Mouse (Mus musculus) liver, embryonic 11.5 days (tissue): ENCODE measurements at regions not wholly inside any gene's neighbourhood (a gene's known extent, or its start where the extent isn't known, plus 50 kb on each side); places are given as distances from the start of the nearest gene placed in this dataset.

Experiments used
- ATAC-seq: fragments of 200-750 bp; cut with Nextera tagmentation; replicated peaks from 2 replicates; pipeline ENCODE4 v1.8.0; 2017; ENCODE audit warnings: moderate number of reproducible peaks, mild to moderate bottlenecking, moderate TSS enrichment, moderate library complexity; ENCODE audit not compliant: low FRiP score
- DNase-seq: peaks from one replicate; pipeline ENCODE4 v3.0.0-alpha.2; 2017; ENCODE audit warnings: low spot score
- H3K27ac ChIP-seq: fragments of 300-500 bp; sonication (generic); 2 replicates; pipeline ENCODE4 v1.5.1; 2014; ENCODE audit warnings: mild to moderate bottlenecking, low read depth, low read length, control low read depth
- H3K27me3 ChIP-seq: fragments of 300-500 bp; sonication (generic); replicated peaks from 2 replicates; pipeline ENCODE4 v1.6.1; 2014; ENCODE audit warnings: low read length, mixed read lengths; ENCODE audit not compliant: control insufficient read depth, insufficient read depth
- H3K36me3 ChIP-seq: fragments of 300-500 bp; sonication (generic); 2 replicates; pipeline ENCODE4 v1.6.1; 2014; ENCODE audit warnings: mild to moderate bottlenecking, low read length, moderate library complexity, mixed read lengths; ENCODE audit not compliant: control insufficient read depth, insufficient read depth
- H3K4me1 ChIP-seq: fragments of 300-500 bp; sonication (generic); replicated peaks from 2 replicates; pipeline ENCODE4 v1.6.1; 2014; ENCODE audit warnings: low read length, mixed read lengths; ENCODE audit not compliant: control insufficient read depth, insufficient read depth
- H3K4me2 ChIP-seq: fragments of 300-500 bp; sonication (generic); 2 replicates; pipeline ENCODE4 v1.6.1; 2014; ENCODE audit warnings: mild to moderate bottlenecking, control low read depth, moderate library complexity
- H3K4me3 ChIP-seq: fragments of 300-500 bp; sonication (generic); 2 replicates; pipeline ENCODE4 v1.5.1; 2014; ENCODE audit warnings: low read depth, low read length, control low read depth
- H3K9ac ChIP-seq: fragments of 300-500 bp; sonication (generic); 2 replicates; pipeline ENCODE4 v1.6.1; 2014; ENCODE audit warnings: low read depth, low read length, control low read depth
- H3K9me3 ChIP-seq: fragments of 300-500 bp; sonication (generic); 2 replicates; pipeline ENCODE4 v1.6.1; 2016; ENCODE audit warnings: low read length, inconsistent platforms, mixed read lengths; ENCODE audit not compliant: control insufficient read depth
- WGBS: fragments of 180-500 bp; shearing (Covaris S2); extraction: QIAGEN DNeasy Blood & Tissue Kit; methylation state at CpG from one replicate; pipeline ENCODE4 v1.1.7; 2014; 5-methylcytosine and 5-hydroxymethylcytosine counted together

DNA sequence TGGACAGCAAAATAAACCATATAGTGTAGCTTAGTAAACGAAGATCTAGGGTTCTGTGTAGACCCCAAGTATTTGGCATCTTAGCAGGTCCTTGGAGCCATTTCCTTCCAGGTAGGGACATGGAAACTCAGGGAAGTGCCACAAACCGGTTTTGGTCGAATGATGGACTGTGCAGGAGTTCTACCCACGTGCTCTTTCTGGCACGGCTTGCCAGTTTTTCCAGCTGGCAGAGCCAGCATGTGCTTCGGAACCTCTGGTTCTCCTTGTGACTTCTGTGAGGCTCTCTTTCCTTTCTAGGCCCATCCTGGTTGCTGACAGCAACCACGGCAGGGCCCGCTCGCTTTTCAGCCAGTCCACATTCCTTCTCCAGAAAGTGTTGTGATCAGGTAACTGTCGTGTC is 291.4 kb downstream of the Kcnrg start:
- no peak overlapping the region for H3K4me2 ChIP-seq
- no peak for DNase-seq
- H3K4me1 ChIP-seq, result no peaks in the 10 kb centered on the region
- no peak for ATAC-seq
- WGBS, result 79% methylated on average over 10 of the region's 10 CpGs
- H3K4me3 ChIP-seq, result no peak overlapping the region
- no peaks in the 10 kb centered on the region for H3K9me3 ChIP-seq
- H3K27ac ChIP-seq, result no peak overlapping the region
- no peaks in the 10 kb centered on the region for H3K36me3 ChIP-seq
- H3K27me3 ChIP-seq, result no peaks in the 10 kb centered on the region
- no peak overlapping the region for H3K9ac ChIP-seq

DNA sequence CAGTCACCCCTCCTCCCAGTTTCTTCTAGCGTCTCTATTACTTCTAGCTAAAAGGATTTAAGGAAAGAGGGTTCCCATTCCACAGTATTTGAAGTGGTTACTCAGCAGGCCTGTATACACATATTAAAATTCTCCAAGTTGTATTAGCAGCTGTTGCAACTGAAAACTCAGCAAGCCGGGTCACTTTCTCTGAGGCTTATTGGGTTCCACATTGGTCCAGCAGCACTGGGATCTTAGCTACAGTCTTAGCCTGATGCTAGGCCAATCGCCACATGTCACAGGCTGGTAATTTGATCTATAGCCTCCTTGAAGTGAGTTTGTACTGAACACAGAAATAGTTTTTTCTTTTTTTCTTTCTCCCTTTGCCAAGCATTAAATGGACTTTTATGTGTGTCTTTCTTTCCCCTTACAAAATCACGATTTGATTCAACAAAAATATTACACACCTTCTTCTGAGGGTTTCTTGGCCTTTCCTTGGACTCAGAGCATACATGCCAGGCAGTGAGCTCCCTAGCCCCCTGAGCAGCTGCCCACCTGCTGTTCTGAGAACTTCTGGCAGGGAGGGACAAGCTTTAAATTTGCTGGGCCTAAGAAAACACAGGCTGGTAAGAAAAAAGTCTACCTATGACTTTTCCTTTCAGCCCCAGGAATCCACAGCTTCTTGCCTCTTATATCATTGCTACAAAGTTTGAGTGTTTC is 297.3 kb downstream of the Kcnrg start:
- Histone ChIP-seq H3K4me3 (no peak overlapping the region), H3K4me2 (no peak overlapping the region), H3K27ac (no peak overlapping the region), H3K36me3 (no peaks in the 10 kb centered on the region), H3K27me3 (no peaks in the 10 kb centered on the region), H3K9ac (no peak overlapping the region), H3K4me1 (no peaks in the 10 kb centered on the region), H3K9me3 (no peaks in the 10 kb centered on the region)
- WGBS, result 74% methylated on average over 4 of the region's 4 CpGs
- DNase-seq (no peak), ATAC-seq (no peak)

DNA sequence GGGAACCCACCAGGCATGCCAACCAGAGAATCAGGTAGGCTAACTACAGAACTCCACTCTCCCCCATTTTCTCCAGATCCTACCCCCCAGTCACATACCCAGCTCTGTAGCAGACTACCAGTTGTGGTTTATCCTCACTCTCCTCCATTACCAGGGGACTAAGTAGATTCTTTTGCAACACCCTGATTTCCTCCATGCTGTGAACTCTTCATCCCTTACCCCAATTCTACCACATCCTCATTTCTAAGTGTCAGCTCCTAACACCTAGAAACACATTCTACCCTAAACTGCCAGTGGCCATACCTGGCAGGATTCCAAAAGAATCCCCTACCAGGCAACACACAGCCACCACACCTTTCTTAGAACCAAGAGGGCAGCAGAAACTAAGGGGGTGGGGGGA is 310.9 kb downstream of the Kcnrg start:
- H3K9me3 ChIP-seq, result no peaks in the 10 kb centered on the region
- no peak overlapping the region for H3K4me2 ChIP-seq
- no peak for DNase-seq
- H3K9ac ChIP-seq, result no peak overlapping the region
- H3K27ac ChIP-seq, result no peak overlapping the region
- no peak overlapping the region for H3K4me3 ChIP-seq
- no peaks in the 10 kb centered on the region for H3K27me3 ChIP-seq
- no peaks in the 10 kb centered on the region for H3K36me3 ChIP-seq
- no peak for ATAC-seq
- H3K4me1 ChIP-seq, result no peaks in the 10 kb centered on the region

DNA sequence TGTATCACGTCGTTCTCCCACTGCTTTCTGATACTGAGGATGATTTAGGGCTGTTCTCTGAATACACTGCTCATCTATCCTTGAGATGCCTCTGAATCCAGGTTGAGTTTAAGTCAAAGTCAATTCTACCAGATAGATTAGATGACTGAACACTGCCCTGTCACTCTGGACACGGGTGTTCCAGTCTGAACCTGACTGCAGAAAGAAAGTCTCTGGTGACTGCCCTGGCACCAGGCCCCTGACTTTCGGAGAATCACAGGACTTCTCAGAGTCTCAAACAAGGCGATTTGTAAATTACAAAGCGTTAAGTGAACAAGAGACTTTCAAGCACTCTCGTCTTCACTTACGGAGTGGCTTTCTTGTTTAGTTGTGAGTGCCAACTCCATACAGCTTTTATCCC is 324.6 kb downstream of the Kcnrg start:
- no peak overlapping the region for H3K4me2 ChIP-seq
- 78% methylated on average over 8 of the region's 8 CpGs for WGBS
- DNase-seq (no peak), ATAC-seq (no peak)
- H3K4me1 ChIP-seq, result no peaks in the 10 kb centered on the region
- no peak overlapping the region for H3K4me3 ChIP-seq
- H3K9ac ChIP-seq, result no peak overlapping the region
- H3K9me3 ChIP-seq, result no peaks in the 10 kb centered on the region
- no peak overlapping the region for H3K27ac ChIP-seq
- no peaks in the 10 kb centered on the region for H3K36me3 ChIP-seq
- H3K27me3 ChIP-seq, result no peaks in the 10 kb centered on the region

DNA sequence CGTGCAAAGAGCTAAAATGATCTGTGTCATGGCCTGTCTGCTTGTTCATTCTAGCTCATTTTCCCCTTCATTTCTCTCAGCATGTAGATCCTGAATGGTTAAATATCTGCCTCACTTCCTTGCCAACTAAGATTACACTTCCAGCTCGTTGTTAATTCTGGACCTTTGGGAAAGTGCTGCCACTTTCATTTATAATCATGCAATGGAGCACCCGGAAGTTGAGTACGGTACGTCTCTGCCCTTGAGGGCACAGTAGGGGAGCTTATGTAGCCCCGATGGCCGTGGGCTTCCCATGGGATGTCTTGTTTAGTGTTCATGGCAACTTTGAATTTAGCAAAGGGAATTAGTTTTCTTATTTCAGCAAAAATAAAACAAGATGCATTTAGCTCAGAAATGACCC is 334.4 kb downstream of the Kcnrg start:
- DNase-seq (no peak), ATAC-seq (no peak)
- WGBS, result 76% methylated on average over 7 of the region's 7 CpGs
- Histone ChIP-seq H3K36me3 (no peaks in the 10 kb centered on the region), H3K4me1 (no peaks in the 10 kb centered on the region), H3K4me3 (no peak overlapping the region), H3K27ac (no peak overlapping the region), H3K9me3 (no peaks in the 10 kb centered on the region), H3K4me2 (no peak overlapping the region), H3K9ac (no peak overlapping the region), H3K27me3 (no peaks in the 10 kb centered on the region)

DNA sequence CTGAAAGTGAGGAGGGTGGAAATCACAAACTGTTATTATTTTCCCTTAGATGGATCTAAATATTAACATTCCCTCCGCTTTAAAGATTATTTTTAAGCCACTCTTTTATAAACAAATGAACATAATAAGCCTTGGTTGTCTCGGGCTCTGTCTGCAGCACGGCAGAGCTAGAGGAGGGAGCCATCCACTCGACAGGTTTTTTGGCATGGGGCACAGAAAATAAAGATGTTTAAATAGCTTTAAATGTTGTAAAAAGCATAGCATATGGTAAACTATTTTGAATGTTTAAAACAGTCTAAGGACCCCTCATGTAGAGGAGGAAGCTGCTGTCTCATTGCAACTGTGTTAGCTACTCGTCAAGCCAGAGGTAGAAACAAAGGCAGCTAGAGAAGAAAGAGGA is 338.4 kb downstream of the Kcnrg start:
- H3K27me3 ChIP-seq, result no peaks in the 10 kb centered on the region
- no peak overlapping the region for H3K27ac ChIP-seq
- DNase-seq, result no peak
- no peaks in the 10 kb centered on the region for H3K4me1 ChIP-seq
- H3K9ac ChIP-seq, result no peak overlapping the region
- H3K9me3 ChIP-seq, result no peaks in the 10 kb centered on the region
- ATAC-seq, result no peak
- H3K4me3 ChIP-seq, result no peak overlapping the region
- no peaks in the 10 kb centered on the region for H3K36me3 ChIP-seq
- WGBS, result 58% methylated on average over 5 of the region's 5 CpGs
- no peak overlapping the region for H3K4me2 ChIP-seq

DNA sequence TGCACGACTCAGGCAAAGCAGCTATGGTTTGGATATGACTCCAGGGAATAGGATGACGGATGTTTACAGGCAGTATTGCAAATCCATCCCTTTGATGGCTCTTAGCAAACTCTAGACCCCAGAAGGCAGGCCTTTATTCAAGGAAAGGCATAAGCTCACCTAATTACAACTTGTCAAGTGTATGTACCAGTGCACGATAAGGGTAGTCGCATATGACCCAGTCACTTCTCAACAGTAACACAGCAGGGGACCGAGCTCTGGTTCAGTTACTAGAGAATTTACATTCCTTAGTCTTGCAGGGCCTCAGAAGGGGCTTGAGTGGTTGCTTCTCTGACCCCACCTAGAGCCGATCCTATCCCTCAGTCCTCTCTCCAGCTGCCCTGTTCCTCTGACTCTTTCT is 342.2 kb downstream of the Kcnrg start:
- ATAC-seq (no peak), DNase-seq (no peak)
- no peaks in the 10 kb centered on the region for H3K36me3 ChIP-seq
- no peak overlapping the region for H3K9ac ChIP-seq
- no peaks in the 10 kb centered on the region for H3K9me3 ChIP-seq
- 73% methylated on average over 6 of the region's 6 CpGs for WGBS
- no peak overlapping the region for H3K4me3 ChIP-seq
- no peaks in the 10 kb centered on the region for H3K27me3 ChIP-seq
- no peak overlapping the region for H3K27ac ChIP-seq
- H3K4me1 ChIP-seq, result no peaks in the 10 kb centered on the region
- H3K4me2 ChIP-seq, result no peak overlapping the region

DNA sequence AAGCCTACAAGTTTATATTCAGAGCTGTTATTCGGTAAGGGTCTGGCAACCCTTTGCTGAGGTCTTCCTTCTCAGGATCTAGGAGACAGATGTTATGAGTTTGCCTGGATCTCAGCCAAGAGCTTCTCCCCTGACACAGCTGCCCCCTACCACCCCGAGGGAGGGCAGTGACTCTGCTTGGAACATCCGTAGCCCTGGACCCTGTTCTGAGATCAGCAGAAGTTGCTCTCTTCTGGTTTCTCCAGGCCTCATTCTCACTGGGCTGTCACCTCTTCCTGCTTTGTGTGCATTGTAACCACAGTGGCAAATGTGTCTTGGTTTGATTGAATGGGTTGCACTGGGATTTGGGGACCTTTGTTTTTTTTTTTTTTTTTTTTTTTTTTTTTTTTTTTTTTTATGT is 342.4 kb upstream of the Rnaseh2b start:
- H3K4me3 ChIP-seq, result no peak overlapping the region
- no peaks in the 10 kb centered on the region for H3K9me3 ChIP-seq
- no peaks in the 10 kb centered on the region for H3K27me3 ChIP-seq
- no peak for DNase-seq
- 54% methylated on average over 3 of the region's 3 CpGs for WGBS
- H3K4me2 ChIP-seq, result no peak overlapping the region
- H3K9ac ChIP-seq, result no peak overlapping the region
- no peak overlapping the region for H3K27ac ChIP-seq
- no peak for ATAC-seq
- no peaks in the 10 kb centered on the region for H3K4me1 ChIP-seq
- no peaks in the 10 kb centered on the region for H3K36me3 ChIP-seq

DNA sequence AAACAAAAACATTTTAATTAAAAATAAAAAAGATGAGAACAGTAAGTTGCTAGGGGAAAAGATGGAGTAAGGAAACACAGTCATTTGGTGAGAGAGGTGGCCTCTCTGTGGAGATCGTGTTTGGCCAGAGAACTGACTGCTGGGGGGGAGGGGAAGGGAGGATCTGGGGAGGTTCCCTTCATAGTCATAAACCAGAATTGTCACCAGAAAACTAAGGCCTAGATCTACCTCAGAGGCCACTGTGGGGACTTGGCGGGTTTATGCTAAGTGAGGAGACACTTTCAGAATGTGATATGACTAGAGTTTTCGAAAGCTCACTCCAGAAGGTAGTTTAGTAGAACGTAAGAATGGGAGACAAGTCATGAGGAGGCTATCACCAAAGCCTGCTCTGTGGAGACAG is 339.4 kb upstream of the Rnaseh2b start:
- no peak overlapping the region for H3K9ac ChIP-seq
- no peaks in the 10 kb centered on the region for H3K27me3 ChIP-seq
- no peak overlapping the region for H3K4me3 ChIP-seq
- no peak for ATAC-seq
- no peak overlapping the region for H3K4me2 ChIP-seq
- no peaks in the 10 kb centered on the region for H3K9me3 ChIP-seq
- no peak for DNase-seq
- 76% methylated on average over 4 of the region's 4 CpGs for WGBS
- no peaks in the 10 kb centered on the region for H3K36me3 ChIP-seq
- no peak overlapping the region for H3K27ac ChIP-seq
- H3K4me1 ChIP-seq, result no peaks in the 10 kb centered on the region
